In genomic region chr5:32074053-32074452, GRCm38 (mm10) we compare ENCODE assay signal across 18 mouse cellular contexts.
"Had no signal": no experiment of that assay in that cellular context is flagged by ENCODE, and none has a peak within 500 bp of the region (broad histone marks: within the 10 kb centered on the region; RNA-seq: fewer than 3 reads in every experiment).

No protein-coding gene starts in this region.

- H3K9me3 ChIP-seq: liver, embryonic 12.5 days; midbrain, embryonic 13.5 days; neural tube, embryonic 13.5 days; neural tube, embryonic 15.5 days; stomach, embryonic 15.5 days had no signal

- H3K4me1 ChIP-seq: midbrain, embryonic 13.5 days; neural tube, embryonic 13.5 days; neural tube, embryonic 15.5 days had no signal

- H3K27me3 ChIP-seq: liver, embryonic 12.5 days; midbrain, embryonic 13.5 days; neural tube, embryonic 13.5 days; neural tube, embryonic 15.5 days; stomach, embryonic 15.5 days had no signal

- ATAC-seq: liver, embryonic 12.5 days; midbrain, embryonic 13.5 days; midbrain, embryonic 16.5 days had no signal

- H3K27ac ChIP-seq: liver, embryonic 12.5 days; liver, embryonic 14.5 days; midbrain, embryonic 13.5 days; neural tube, embryonic 13.5 days; neural tube, embryonic 15.5 days; stomach, embryonic 15.5 days had no signal

- H3K4me2 ChIP-seq: liver, embryonic 12.5 days; lung, embryonic 14.5 days; midbrain, embryonic 11.5 days; midbrain, embryonic 13.5 days; neural tube, embryonic 13.5 days; neural tube, embryonic 15.5 days; stomach, embryonic 15.5 days had no signal

- H3K4me3 ChIP-seq: liver, embryonic 12.5 days; midbrain, embryonic 13.5 days; myocyte; neural tube, embryonic 13.5 days; neural tube, embryonic 15.5 days; stomach, embryonic 15.5 days had no signal

- H3K36me3 ChIP-seq: liver, embryonic 12.5 days; midbrain, embryonic 13.5 days; neural tube, embryonic 13.5 days; neural tube, embryonic 15.5 days; stomach, embryonic 15.5 days had no signal

- H3K9ac ChIP-seq: liver, embryonic 12.5 days; liver, embryonic 14.5 days; lung, embryonic 14.5 days; midbrain, embryonic 13.5 days; neural tube, embryonic 13.5 days; neural tube, embryonic 15.5 days; stomach, embryonic 15.5 days had no signal

- DNase-seq: lung, adult 18-20 months; lung, embryonic 14.5 days; lung, postnatal 10 days; lung, postnatal 4 days; retina, postnatal 1 day; right cerebral cortex, postnatal 14 days; thymus, adult 2 months; thymus, postnatal 14 days; thymus, postnatal 36 days had no signal
